Mouse (Mus musculus): Measurements from ENCODE around the gene Pla2g15. TPM values are rescaled to one million over a fixed set of nuclear protein-coding genes. Genes with fewer than 3 reads are reported as not detected.

Gene Pla2g15
- polyA plus RNA-seq, 1 experiment = 153 TPM

DNA sequence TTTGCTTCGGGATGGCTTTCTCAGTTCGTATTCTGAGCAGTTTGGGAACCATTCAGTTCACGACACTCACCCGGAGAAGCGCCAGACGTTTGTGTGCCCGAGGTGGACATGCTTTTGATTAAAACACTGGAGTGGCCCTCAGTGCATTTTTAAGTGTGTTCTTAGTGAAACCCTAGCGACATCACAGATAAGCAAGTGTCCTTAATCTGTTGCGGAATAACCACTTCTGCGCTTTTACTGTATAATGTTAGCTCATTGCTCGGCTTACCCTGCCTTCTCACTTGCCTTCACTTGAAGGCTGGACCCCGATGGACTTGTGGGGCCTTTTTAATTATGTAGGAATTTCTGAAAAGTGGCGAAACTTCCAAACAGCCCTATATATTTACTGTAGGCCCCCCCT lies 61.2 kb downstream of the Pla2g15 start:
- TF ChIP-seq CTCF (IDR thresholded peaks at IDR 0.05; ENCODE audit: low read depth, low read length) = no peak
- TF ChIP-seq POLR2A (IDR thresholded peaks at IDR 0.05; ENCODE audit: borderline replicate concordance, low read depth, low read length) = no peak
- Histone ChIP-seq H3K4me3 (ENCODE audit: insufficient read depth, low read length) (peak overlapping the region; percentile 86), H3K4me1 (ENCODE audit: control insufficient read depth, insufficient read depth, low read length) (peaks cover 7% of the 10 kb centered on the region), H3K27ac (ENCODE audit: insufficient read depth, low read depth, low read length) (peak overlapping the region; percentile 32)

DNA sequence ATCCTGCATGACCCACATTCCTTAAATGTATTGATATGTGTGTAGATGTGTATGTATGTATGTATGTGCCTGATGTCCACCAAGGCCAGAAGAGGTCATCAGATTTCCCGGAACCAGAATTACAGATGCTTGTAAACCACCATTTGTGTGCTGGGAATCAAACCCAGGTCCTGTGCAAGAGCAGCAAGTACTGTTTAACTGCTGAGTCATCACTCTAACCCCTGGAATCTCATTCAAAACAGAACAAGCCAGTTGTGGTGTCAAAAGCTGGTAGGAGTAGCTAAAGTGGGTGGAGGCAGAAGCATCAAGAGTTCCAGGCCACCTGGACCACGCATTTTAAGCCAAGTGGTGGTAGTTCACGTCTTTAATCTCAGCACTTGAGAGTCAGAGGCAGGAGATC lies 63.8 kb downstream of the Pla2g15 start:
- Histone ChIP-seq H3K4me1 (ENCODE audit: control insufficient read depth, insufficient read depth, low read length) (peaks cover 24% of the 10 kb centered on the region), H3K4me3 (ENCODE audit: insufficient read depth, low read length) (no peak overlapping the region), H3K27ac (ENCODE audit: insufficient read depth, low read depth, low read length) (no peak overlapping the region)
- TF ChIP-seq POLR2A (IDR thresholded peaks at IDR 0.05; ENCODE audit: borderline replicate concordance, low read depth, low read length) (no peak), CTCF (IDR thresholded peaks at IDR 0.05; ENCODE audit: low read depth, low read length) (no peak)

Other genes starting within 250 kb of the Pla2g15 start
- gene Pskh1, start 250.0 kb upstream of the Pla2g15 start, polyA plus RNA-seq (2012; ENCODE audit: insufficient read depth, insufficient read length, missing spikeins) = 18.0 and 18.8 TPM in 2 replicates
- 0.63 TPM in 1 of 2 replicates, not detected in the other for gene Ctrl, start 216.5 kb upstream of the Pla2g15 start, polyA plus RNA-seq (2012; ENCODE audit: insufficient read depth, insufficient read length, missing spikeins)
- gene Psmb10, start 212.0 kb upstream of the Pla2g15 start, polyA plus RNA-seq (2012; ENCODE audit: insufficient read depth, insufficient read length, missing spikeins) = 150 and 151 TPM in 2 replicates
- 0.55 and 0.60 TPM in 2 replicates for gene Lcat, start 207.0 kb upstream of the Pla2g15 start, polyA plus RNA-seq (2012; ENCODE audit: insufficient read depth, insufficient read length, missing spikeins)
- 19.6 and 27.5 TPM in 2 replicates for gene Slc12a4, start 184.3 kb upstream of the Pla2g15 start, polyA plus RNA-seq (2012; ENCODE audit: insufficient read depth, insufficient read length, missing spikeins)
- gene Dpep3, start 171.0 kb upstream of the Pla2g15 start, polyA plus RNA-seq (2012; ENCODE audit: insufficient read depth, insufficient read length, missing spikeins) = 3.2 and 3.6 TPM in 2 replicates
- 6.1 and 8.3 TPM in 2 replicates for gene Dus2, start 159.1 kb upstream of the Pla2g15 start, polyA plus RNA-seq (2012; ENCODE audit: insufficient read depth, insufficient read length, missing spikeins)
- gene Dpep2nb, start 144.4 kb upstream of the Pla2g15 start, polyA plus RNA-seq (2012; ENCODE audit: insufficient read depth, insufficient read length, missing spikeins) = not detected in 2 replicates
- gene Ddx28, start 138.5 kb upstream of the Pla2g15 start, polyA plus RNA-seq (2012; ENCODE audit: insufficient read depth, insufficient read length, missing spikeins) = 10.1 and 12.0 TPM in 2 replicates
- 28.3 and 31.9 TPM in 2 replicates for gene Nfatc3, start 91.6 kb upstream of the Pla2g15 start, polyA plus RNA-seq (2012; ENCODE audit: insufficient read depth, insufficient read length, missing spikeins)
- not detected in 2 replicates for gene Esrp2, start 13.4 kb upstream of the Pla2g15 start, polyA plus RNA-seq (2012; ENCODE audit: insufficient read depth, insufficient read length, missing spikeins)
- gene Slc7a6, start 18.5 kb downstream of the Pla2g15 start, polyA plus RNA-seq (2012; ENCODE audit: insufficient read depth, insufficient read length, missing spikeins) = 8.3 and 9.4 TPM in 2 replicates
- 25.5 and 26.5 TPM in 2 replicates for gene Slc7a6os, start 60.5 kb downstream of the Pla2g15 start, polyA plus RNA-seq (2012; ENCODE audit: insufficient read depth, insufficient read length, missing spikeins)
- gene Prmt7, start 60.5 kb downstream of the Pla2g15 start, polyA plus RNA-seq (2012; ENCODE audit: insufficient read depth, insufficient read length, missing spikeins) = 3.9 and 8.8 TPM in 2 replicates
- gene Smpd3, start 187.6 kb downstream of the Pla2g15 start, polyA plus RNA-seq (2012; ENCODE audit: insufficient read depth, insufficient read length, missing spikeins) = 0.77 and 1.0 TPM in 2 replicates

Measured in bone marrow macrophage, adult 2 months (primary cell).